Mouse (Mus musculus) CH12.LX (cell line): ENCODE data around the gene Usp36. TPM values are rescaled to one million over a fixed set of nuclear protein-coding genes. Genes with fewer than 3 reads are reported as not detected.
A peak's percentile ranks its signal among the peaks of the same experiment; 100 is the strongest.

Experiments used
- DNase-seq: peaks from one replicate; pipeline ENCODE4 v3.0.0-alpha.2; 2013; ENCODE audit errors: extremely low read depth
- H3K27ac ChIP-seq: 2 replicates; pipeline ENCODE4 v1.5.1; 2012; ENCODE audit warnings: low read depth, mild to moderate bottlenecking, control low read depth, moderate library complexity; ENCODE audit not compliant: insufficient read depth
- H3K27me3 ChIP-seq: replicated peaks from 2 replicates; pipeline ENCODE3; 2012; ENCODE audit warnings: inconsistent platforms
- H3K36me3 ChIP-seq, 2 experiments: replicated peaks in 1 of 2; 2 replicates each; pipeline versions ENCODE3 to v1.6.1; 2012; ENCODE audit warnings: inconsistent platforms in 1 of 2, low read length in 1 of 2, mild to moderate bottlenecking in 1 of 2, mixed read lengths in 1 of 2, moderate library complexity in 1 of 2; ENCODE audit not compliant: control insufficient read depth in 1 of 2, insufficient read depth in 1 of 2
- H3K4me1 ChIP-seq, 2 experiments: 2 replicates each; pipeline ENCODE4 v1.6.1; 2012; ENCODE audit warnings: inconsistent platforms in 1 of 2, moderate library complexity in 1 of 2; ENCODE audit not compliant: insufficient read depth in 2 of 2, control insufficient read depth in 1 of 2
- H3K4me2 ChIP-seq: 2 replicates; pipeline ENCODE4 v1.6.1; 2012; ENCODE audit warnings: low read depth, mild to moderate bottlenecking, control low read depth; ENCODE audit not compliant: poor library complexity, insufficient read depth, severe bottlenecking
- H3K4me3 ChIP-seq, 3 experiments: fragments of 150-350 bp in 1 of 3; sonication (generic) in 1 of 3; replicated peaks in 1 of 3; 2 replicates each; pipeline versions ENCODE3 to v1.5.1; 2011 to 2012; ENCODE audit warnings: low read depth in 2 of 3, low read length in 2 of 3, mild to moderate bottlenecking in 2 of 3, moderate library complexity in 2 of 3, control low read depth in 1 of 3, improper control_type of control experiment in 1 of 3, inconsistent platforms in 1 of 3, mixed read lengths in 1 of 3; ENCODE audit not compliant: poor library complexity in 1 of 3
- H3K79me2 ChIP-seq: replicated peaks from 2 replicates; pipeline ENCODE4 v1.6.1; 2012; ENCODE audit warnings: mild to moderate bottlenecking, moderate library complexity; ENCODE audit not compliant: control insufficient read depth, poor library complexity, insufficient read depth, severe bottlenecking; ENCODE audit errors: extremely low read depth
- H3K9ac ChIP-seq: 2 replicates; pipeline ENCODE4 v1.6.1; 2012; ENCODE audit warnings: low read depth, mild to moderate bottlenecking, control low read depth, moderate library complexity; ENCODE audit not compliant: insufficient read depth
- H3K9me3 ChIP-seq: replicated peaks from 2 replicates; pipeline ENCODE3; 2012; ENCODE audit warnings: low read length, inconsistent platforms, mixed read lengths
- BHLHE40 ChIP-seq: IDR thresholded peaks from 2 replicates; pipeline ENCODE4 v1.6.1; 2011; ENCODE audit warnings: mild to moderate bottlenecking, low read depth, low read length, improper control_type of control experiment
- CHD1 ChIP-seq: IDR thresholded peaks from 2 replicates; pipeline ENCODE4 v1.6.1; 2012; ENCODE audit warnings: low read depth, low read length, improper control_type of control experiment, inconsistent platforms
- CHD2 ChIP-seq: IDR thresholded peaks from 2 replicates; pipeline ENCODE4 v1.6.1; 2011; ENCODE audit warnings: low read length, improper control_type of control experiment
- E2F4 ChIP-seq: IDR thresholded peaks from 2 replicates; pipeline ENCODE4 v1.6.1; 2011; ENCODE audit warnings: low read depth, low read length, improper control_type of control experiment; ENCODE audit not compliant: insufficient replicate concordance
- ELF1 ChIP-seq: IDR thresholded peaks from 2 replicates; pipeline ENCODE4 v1.6.1; 2014; ENCODE audit warnings: low read depth, mild to moderate bottlenecking, inconsistent platforms, low read length, improper control_type of control experiment
- EP300 ChIP-seq: IDR thresholded peaks from 2 replicates; pipeline ENCODE4 v1.6.1; 2011; ENCODE audit warnings: low read length, improper control_type of control experiment
- ETS1 ChIP-seq: conservative IDR thresholded peaks from 2 replicates; pipeline ENCODE4 v1.6.1; 2012; ENCODE audit warnings: low read depth, mild to moderate bottlenecking, inconsistent platforms, low read length, improper control_type of control experiment, moderate library complexity
- GABPA ChIP-seq: IDR thresholded peaks from 2 replicates; pipeline ENCODE4 v1.6.1; 2012; ENCODE audit warnings: low read depth, low read length, improper control_type of control experiment, inconsistent platforms; ENCODE audit not compliant: insufficient replicate concordance
- HCFC1 ChIP-seq: IDR thresholded peaks from 2 replicates; pipeline ENCODE4 v1.6.1; 2012; ENCODE audit warnings: low read depth, mild to moderate bottlenecking, inconsistent platforms, low read length, improper control_type of control experiment
- JUN ChIP-seq: IDR thresholded peaks from 2 replicates; pipeline ENCODE4 v1.6.1; 2011; ENCODE audit warnings: low read depth, mild to moderate bottlenecking, low read length, improper control_type of control experiment, moderate library complexity; ENCODE audit not compliant: insufficient read depth
- JUND ChIP-seq: conservative IDR thresholded peaks from 2 replicates; pipeline ENCODE4 v1.6.1; 2011; ENCODE audit warnings: low read depth, low read length, improper control_type of control experiment
- MAFK ChIP-seq: IDR thresholded peaks from 2 replicates; pipeline ENCODE4 v1.6.1; 2011; ENCODE audit warnings: low read length, improper control_type of control experiment; ENCODE audit not compliant: insufficient replicate concordance
- MAX ChIP-seq: IDR thresholded peaks from 2 replicates; pipeline ENCODE4 v1.6.1; 2011; ENCODE audit warnings: low read length, improper control_type of control experiment
- MAZ ChIP-seq: IDR thresholded peaks from 2 replicates; pipeline ENCODE4 v1.6.1; 2012; ENCODE audit warnings: low read depth, mild to moderate bottlenecking, inconsistent platforms, low read length, improper control_type of control experiment, moderate library complexity
- MEF2A ChIP-seq: IDR thresholded peaks from 2 replicates; pipeline ENCODE4 v1.6.1; 2014; ENCODE audit warnings: low read depth, mild to moderate bottlenecking, inconsistent platforms, low read length, improper control_type of control experiment, borderline replicate concordance
- MXI1 ChIP-seq: IDR thresholded peaks from 2 replicates; pipeline ENCODE4 v1.6.1; 2011; ENCODE audit warnings: mild to moderate bottlenecking, low read depth, low read length, improper control_type of control experiment
- MYC ChIP-seq: IDR thresholded peaks from 2 replicates; pipeline ENCODE4 v1.6.1; 2011; ENCODE audit warnings: low read depth, mild to moderate bottlenecking, improper control_type of control experiment, low read length
- NELFE ChIP-seq: IDR thresholded peaks from 2 replicates; pipeline ENCODE4 v1.6.1; 2011; ENCODE audit warnings: low read depth, low read length, improper control_type of control experiment
- RCOR1 ChIP-seq: conservative IDR thresholded peaks from 2 replicates; pipeline ENCODE4 v1.6.1; 2012; ENCODE audit warnings: low read depth, mild to moderate bottlenecking, inconsistent platforms, low read length, improper control_type of control experiment
- SIN3A ChIP-seq: IDR thresholded peaks from 2 replicates; pipeline ENCODE4 v1.6.1; 2012; ENCODE audit warnings: low read length, improper control_type of control experiment, inconsistent platforms
- SMC3 ChIP-seq: IDR thresholded peaks from 2 replicates; pipeline ENCODE4 v1.6.1; 2011; ENCODE audit warnings: low read depth, low read length, improper control_type of control experiment
- TCF12 ChIP-seq: IDR thresholded peaks from 2 replicates; pipeline ENCODE4 v1.6.1; 2014; ENCODE audit warnings: low read depth, mild to moderate bottlenecking, inconsistent platforms, low read length, improper control_type of control experiment
- USF1 ChIP-seq: IDR thresholded peaks from 2 replicates; pipeline ENCODE4 v1.6.1; 2014; ENCODE audit warnings: low read depth, mild to moderate bottlenecking, inconsistent platforms, low read length, improper control_type of control experiment
- USF2 ChIP-seq: conservative IDR thresholded peaks from 2 replicates; pipeline ENCODE4 v1.6.1; 2011; ENCODE audit warnings: low read depth, low read length, improper control_type of control experiment
- ZC3H11A ChIP-seq: IDR thresholded peaks from 2 replicates; pipeline ENCODE4 v1.6.1; 2012; ENCODE audit warnings: low read depth, mild to moderate bottlenecking, inconsistent platforms, low read length, improper control_type of control experiment
- ZKSCAN1 ChIP-seq: IDR thresholded peaks from 2 replicates; pipeline ENCODE4 v1.6.1; 2012; ENCODE audit warnings: low read depth, inconsistent platforms, low read length, improper control_type of control experiment, borderline replicate concordance
- ZMIZ1 ChIP-seq: IDR thresholded peaks from 2 replicates; pipeline ENCODE4 v1.6.1; 2012; ENCODE audit warnings: low read depth, mild to moderate bottlenecking, inconsistent platforms, low read length, improper control_type of control experiment
- dilution Hi-C: fragments of 300-500 bp; cut with MboI; formaldehyde crosslinking; loops from 2 replicates; pipeline ENCODE4 v1.14.3; 2020; ENCODE audit warnings: low sequenced_read_pairs; ENCODE audit not compliant: extremely low pct_unique_long_range_greater_than_20kb, extremely low pct_ligation_motif_present
- in situ Hi-C: fragments of 300-500 bp; cut with MboI; formaldehyde crosslinking; loops from 3 replicates; pipeline ENCODE4 v1.14.3; 2019; ENCODE audit warnings: low sequenced_read_pairs, low pct_ligation_motif_present, low pct_unique_long_range_greater_than_20kb, mixed read lengths
- polyA plus RNA-seq: library from polyadenylated mRNA; unstranded; fragments of >175 nt; gene quantifications from 2 replicates; pipeline ENCODE4 v1.2.1, GENCODE M21; 2012; ENCODE audit warnings: low read depth; ENCODE audit not compliant: insufficient read length
- total RNA-seq, 2 experiments: library from RNA; depleted of rRNA; stranded (reverse); fragments of 300-350 nt in 1 of 2; fragments of >200 nt in 1 of 2; gene quantifications; 2 replicates each; pipeline ENCODE4 v1.2.3; 2012 to 2014

Gene Usp36
- total and polyA plus RNA-seq, 3 experiments, result 10.7 to 42.6 (median 19.5) TPM

DNA sequence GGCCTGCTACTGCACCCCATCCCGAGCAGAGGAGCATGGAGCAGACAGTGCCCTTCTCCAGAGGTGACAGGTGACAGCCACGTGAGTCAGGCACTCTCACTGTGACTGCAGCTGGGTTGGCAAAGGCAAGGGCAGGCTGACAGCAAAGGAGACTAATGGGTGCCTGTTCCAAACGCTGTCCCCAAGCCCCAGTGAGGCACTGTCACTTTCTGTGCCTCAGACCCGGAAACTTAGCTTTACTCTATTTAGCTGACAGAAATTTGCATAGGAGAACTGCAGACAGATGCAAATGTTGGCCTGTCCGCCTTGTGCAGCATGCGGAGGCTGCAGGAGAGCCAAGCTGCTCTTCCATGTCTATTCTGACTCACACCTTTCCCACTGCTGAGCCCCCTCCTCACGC, 13.7 kb downstream of the Usp36 start (continued):
- TF ChIP-seq MYC (peak; percentile 84), RCOR1 (no peak), USF2 (no peak), JUND (no peak), USF1 (no peak), MEF2A (peak; percentile 44; the same call in 1 of the 2 replicates), E2F4 (no peak), NELFE (no peak), CHD2 (no peak), EP300 (peak; percentile 12; the same call in 1 of the 2 replicates), ZC3H11A (no peak), CHD1 (no peak), JUN (no peak), SMC3 (no peak)
- TF ChIP-seq, all 38 proteins: peak for 14

GRCm38 (mm10) chr11:118275092-118275491, 15.0 kb downstream of the Usp36 start:
- H3K9ac ChIP-seq, result no peak overlapping the region
- no peak overlapping the region for H3K27ac ChIP-seq
- H3K79me2 ChIP-seq, result no peaks in the 10 kb centered on the region; the same call in 1 of the 2 replicates
- H3K4me1 ChIP-seq, result peaks cover 26 to 48% of the 10 kb centered on the region in 2 experiments
- TF ChIP-seq ZKSCAN1 (no peak), ELF1 (no peak), MXI1 (peak; percentile 59; the same call in 1 of the 2 replicates), MAFK (no peak), MAX (peak; percentile 51; the same call in 1 of the 2 replicates), BHLHE40 (peak; percentile 81), SIN3A (no peak; the same call in 1 of the 2 replicates), CHD1 (no peak), TCF12 (0 out of 2 replicates have a peak, but pooled peaks have one; percentile 10), MYC (0 out of 2 replicates have a peak, but pooled peaks have one; percentile 34), MAZ (no peak), EP300 (no peak), ZMIZ1 (no peak), USF1 (peak; percentile 19), GABPA (no peak), HCFC1 (no peak), ETS1 (peak; percentile 67)
- peak; percentile 79 for DNase-seq
- in situ Hi-C loops, result no loop called here
- no peaks in the 10 kb centered on the region for H3K27me3 ChIP-seq
- no peak overlapping the region for H3K4me3 ChIP-seq
- H3K9me3 ChIP-seq, result no peaks in the 10 kb centered on the region
- peaks cover 87 to 96% of the 10 kb centered on the region in 2 experiments for H3K36me3 ChIP-seq
- dilution Hi-C loops, result no loop called here
- H3K4me2 ChIP-seq, result no peak overlapping the region
